Mouse (Mus musculus): Measurements from ENCODE around the gene Cd151. TPM values are rescaled to one million over a fixed set of nuclear protein-coding genes. Genes with fewer than 3 reads are reported as not detected.
A peak's percentile ranks its signal among the peaks of the same experiment; 100 is the strongest.

The Cd151 gene
- polyA plus RNA-seq, 1 experiment from 2014 or later, result 54.9 TPM

DNA sequence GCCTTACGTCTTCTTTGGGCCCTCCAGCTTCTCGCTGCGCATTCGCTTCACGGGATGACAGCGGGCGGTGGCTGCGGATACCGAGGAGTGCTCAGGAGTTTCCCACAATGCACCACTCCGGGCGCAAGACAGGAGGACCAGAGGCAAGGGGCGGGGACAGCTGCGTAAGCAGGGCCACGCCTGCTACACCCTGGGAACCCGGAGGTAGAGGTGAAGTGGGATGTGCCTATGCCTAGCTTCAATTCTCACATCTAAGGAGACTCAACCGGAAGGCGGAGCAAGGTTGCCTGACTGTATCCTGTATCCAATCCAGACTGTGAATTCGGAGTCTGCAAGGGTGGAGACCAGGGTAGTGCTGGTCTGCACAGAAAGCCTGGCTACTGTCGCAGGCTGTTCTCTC is 37.9 kb upstream of the Cd151 start, which contains the start of gene Cend1:
Gene Cend1 (minus strand): TSS at position 182 of the 400 bp plus-strand sequence.
- Histone ChIP-seq H3K9me3 (ENCODE audit: control insufficient read depth, low read length) (no peaks in the 10 kb centered on the region), H3K27ac (replicated peaks; ENCODE audit: low read depth, low read length) (no peak within 1 kb of the TSS; the same call in 1 of the 2 replicates), H3K36me3 (ENCODE audit: control insufficient read depth, insufficient read depth, low read length) (peaks cover 36% of the 10 kb centered on the region), H3K9ac (ENCODE audit: low read depth, low read length) (no peak within 1 kb of the TSS; the same call in 1 of the 2 replicates), H3K27me3 (replicated peaks; ENCODE audit: control insufficient read depth, insufficient read depth, low read length) (no peaks in the 10 kb centered on the region), H3K4me3 (ENCODE audit: low read depth, low read length) (peak within 1 kb of the TSS; percentile 27), H3K4me2 (ENCODE audit: low read depth, low read length) (peak within 1 kb of the TSS; percentile 47), H3K4me1 (ENCODE audit: control insufficient read depth, insufficient read depth, low read length) (peaks cover 9% of the 10 kb centered on the region; the same call in 1 of the 2 replicates)
- peak; percentile 79 for DNase-seq (ENCODE audit: low spot score)
- ATAC-seq (ENCODE audit: low read depth), result peak; percentile 81
- 2% methylated on average over 19 of the region's 19 CpGs for WGBS

DNA sequence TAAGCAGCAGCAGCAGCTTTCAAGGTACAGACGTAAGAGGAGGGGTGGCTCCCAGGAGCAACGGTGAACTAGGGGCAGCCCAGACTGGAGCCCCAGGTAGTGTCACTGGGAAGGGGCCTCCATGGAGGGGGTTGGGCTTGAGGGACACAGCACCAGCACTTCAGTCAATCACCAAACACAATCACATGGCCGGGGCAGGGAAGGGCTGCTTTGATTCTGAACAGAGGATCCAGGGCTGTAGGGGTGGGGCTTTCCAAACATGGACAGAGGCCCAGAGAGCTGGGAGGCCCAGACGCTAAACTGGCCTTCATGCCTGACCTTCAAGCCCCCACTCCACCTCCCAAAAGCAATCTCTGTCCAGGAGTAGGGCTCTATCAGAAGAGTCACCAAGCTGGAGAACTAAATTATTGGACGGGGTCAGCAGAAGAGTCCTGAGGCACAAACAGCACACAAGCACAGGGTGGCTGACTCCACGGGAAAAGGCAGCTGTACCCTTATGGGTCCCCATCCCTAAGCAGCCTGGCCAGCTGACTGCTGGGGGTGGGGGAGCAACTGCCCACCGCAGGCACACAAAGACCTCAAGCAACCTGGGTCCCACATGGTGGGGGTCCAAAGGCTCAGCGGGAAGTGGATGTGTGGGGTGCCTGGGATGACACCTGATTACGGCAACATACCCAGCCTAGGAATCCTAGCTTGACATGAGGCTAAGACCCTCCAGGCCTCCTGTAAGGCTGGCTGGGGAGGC is 37.2 kb upstream of the Cd151 start:
- H3K4me3 ChIP-seq (ENCODE audit: low read depth, low read length), result no peak overlapping the region
- no peaks in the 10 kb centered on the region for H3K9me3 ChIP-seq (ENCODE audit: control insufficient read depth, low read length)
- 64% methylated on average over 9 of the region's 9 CpGs for WGBS
- no peak overlapping the region for H3K27ac ChIP-seq (replicated peaks; ENCODE audit: low read depth, low read length)
- no peak for ATAC-seq (ENCODE audit: low read depth)
- peaks cover 10% of the 10 kb centered on the region; the same call in 1 of the 2 replicates for H3K4me1 ChIP-seq (ENCODE audit: control insufficient read depth, insufficient read depth, low read length)
- H3K4me2 ChIP-seq (ENCODE audit: low read depth, low read length), result no peak overlapping the region
- H3K36me3 ChIP-seq (ENCODE audit: control insufficient read depth, insufficient read depth, low read length), result peaks cover 36% of the 10 kb centered on the region
- no peaks in the 10 kb centered on the region for H3K27me3 ChIP-seq (replicated peaks; ENCODE audit: control insufficient read depth, insufficient read depth, low read length)
- H3K9ac ChIP-seq (ENCODE audit: low read depth, low read length), result no peak overlapping the region
- DNase-seq (ENCODE audit: low spot score), result no peak

DNA sequence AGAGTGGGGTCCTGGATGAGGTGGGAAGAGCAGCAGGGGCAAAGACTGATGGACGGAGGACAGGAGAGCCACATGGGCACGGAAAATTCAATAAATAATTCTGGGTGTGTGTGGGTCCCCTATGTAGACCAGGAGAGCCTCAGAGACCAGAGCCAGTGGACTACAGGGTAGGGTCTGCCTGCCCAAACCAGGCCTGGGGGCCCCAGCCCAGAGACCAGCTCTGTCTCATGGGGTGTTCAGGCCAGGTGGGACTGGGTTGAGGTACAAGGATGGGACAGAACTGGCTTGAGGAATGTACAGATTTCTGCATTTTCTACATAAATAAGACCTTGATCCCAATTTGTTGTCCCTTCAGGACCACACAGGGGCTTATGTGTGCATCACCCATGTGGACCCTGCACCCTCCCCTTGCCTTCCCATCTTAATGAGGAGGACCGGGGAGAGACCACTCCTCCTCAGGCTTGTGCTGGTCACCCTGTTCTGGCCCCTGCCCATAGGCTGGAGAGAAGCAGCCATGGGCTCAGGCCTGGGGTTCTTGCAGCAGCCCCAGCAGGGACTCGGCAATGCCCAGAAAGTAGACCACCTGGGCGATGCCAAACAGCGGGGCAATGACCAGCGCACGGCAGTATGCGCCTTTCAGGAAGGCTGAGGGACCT is 36.5 kb upstream of the Cd151 start:
- H3K27ac ChIP-seq (replicated peaks; ENCODE audit: low read depth, low read length), result no peak overlapping the region
- no peaks in the 10 kb centered on the region for H3K9me3 ChIP-seq (ENCODE audit: control insufficient read depth, low read length)
- no peak overlapping the region for H3K4me2 ChIP-seq (ENCODE audit: low read depth, low read length)
- H3K4me3 ChIP-seq (ENCODE audit: low read depth, low read length), result no peak overlapping the region
- peaks cover 14% of the 10 kb centered on the region; the same call in 1 of the 2 replicates for H3K4me1 ChIP-seq (ENCODE audit: control insufficient read depth, insufficient read depth, low read length)
- DNase-seq (ENCODE audit: low spot score) (no peak), ATAC-seq (ENCODE audit: low read depth) (no peak)
- H3K36me3 ChIP-seq (ENCODE audit: control insufficient read depth, insufficient read depth, low read length), result peaks cover 36% of the 10 kb centered on the region
- WGBS, result 97% methylated on average over 9 of the region's 9 CpGs
- H3K27me3 ChIP-seq (replicated peaks; ENCODE audit: control insufficient read depth, insufficient read depth, low read length), result no peaks in the 10 kb centered on the region
- H3K9ac ChIP-seq (ENCODE audit: low read depth, low read length), result no peak overlapping the region

DNA sequence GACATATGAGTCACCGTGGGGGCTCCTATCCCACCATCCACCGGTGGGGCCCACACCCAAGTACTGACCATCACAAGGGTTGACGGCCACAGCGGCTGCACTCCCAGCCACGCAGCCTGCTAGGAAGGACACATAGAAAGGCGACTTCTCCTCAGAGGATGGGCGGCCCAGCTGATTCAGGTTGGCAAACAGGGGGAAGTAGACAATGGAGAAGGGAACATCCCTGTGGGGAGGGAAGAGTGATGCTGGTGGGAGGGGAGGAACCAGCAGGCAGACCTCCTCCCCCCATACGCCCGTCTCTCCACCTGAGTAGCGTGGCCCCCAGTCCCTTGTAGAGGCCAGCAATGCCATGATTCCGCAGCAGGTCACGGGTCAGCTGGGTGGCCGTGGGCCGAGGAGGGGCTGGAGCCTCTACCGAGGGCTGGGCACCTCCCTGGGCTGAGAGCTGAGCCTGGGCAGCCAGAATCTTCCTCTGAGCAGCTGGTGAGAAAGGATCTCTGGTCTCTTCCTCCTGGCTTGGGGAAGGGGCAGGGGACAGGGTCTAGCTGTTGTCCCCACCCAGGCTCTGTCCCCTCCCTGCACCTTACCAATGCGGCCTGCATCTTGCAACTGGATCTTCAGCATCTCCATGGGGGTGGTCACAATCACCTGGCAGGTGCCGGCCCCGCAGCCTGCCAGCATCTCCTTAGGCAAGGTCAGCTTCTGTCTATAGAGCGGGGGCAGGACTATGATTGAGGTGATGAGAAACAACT is 35.6 kb upstream of the Cd151 start:
- no peak overlapping the region for H3K9ac ChIP-seq (ENCODE audit: low read depth, low read length)
- ATAC-seq (ENCODE audit: low read depth), result no peak
- peaks cover 21% of the 10 kb centered on the region; the same call in 1 of the 2 replicates for H3K4me1 ChIP-seq (ENCODE audit: control insufficient read depth, insufficient read depth, low read length)

DNA sequence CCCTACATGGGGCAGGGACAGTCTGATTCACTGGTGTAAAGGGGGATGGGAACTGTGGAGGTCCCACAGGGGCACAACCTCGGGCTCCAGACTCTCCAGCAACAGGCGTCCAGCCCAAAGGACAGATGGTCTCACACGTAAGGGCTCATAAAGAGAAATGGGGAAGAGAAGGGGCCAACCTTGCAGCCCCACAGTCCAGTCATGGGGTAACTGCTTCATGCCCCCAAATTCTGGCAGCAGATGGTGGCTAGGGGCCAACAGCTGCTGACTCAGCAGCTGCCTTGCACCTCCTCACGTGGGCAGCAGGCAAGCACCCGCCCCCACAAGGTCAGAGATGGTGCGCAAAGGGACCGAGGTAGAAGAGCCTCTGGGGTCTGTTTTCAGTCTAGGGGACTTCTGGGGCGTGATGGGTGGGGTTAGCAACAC is 35.0 kb upstream of the Cd151 start:
- no peak for ATAC-seq (ENCODE audit: low read depth)
- no peak overlapping the region for H3K27ac ChIP-seq (replicated peaks; ENCODE audit: low read depth, low read length)
- no peak overlapping the region for H3K4me3 ChIP-seq (ENCODE audit: low read depth, low read length)
- no peak for DNase-seq (ENCODE audit: low spot score)
- no peaks in the 10 kb centered on the region for H3K27me3 ChIP-seq (replicated peaks; ENCODE audit: control insufficient read depth, insufficient read depth, low read length)
- no peaks in the 10 kb centered on the region for H3K9me3 ChIP-seq (ENCODE audit: control insufficient read depth, low read length)
- H3K4me2 ChIP-seq (ENCODE audit: low read depth, low read length), result no peak overlapping the region
- H3K36me3 ChIP-seq (ENCODE audit: control insufficient read depth, insufficient read depth, low read length), result peaks cover 36% of the 10 kb centered on the region
- WGBS, result 78% methylated on average over 6 of the region's 8 CpGs
- H3K9ac ChIP-seq (ENCODE audit: low read depth, low read length), result no peak overlapping the region
- H3K4me1 ChIP-seq (ENCODE audit: control insufficient read depth, insufficient read depth, low read length), result peaks cover 26% of the 10 kb centered on the region; the same call in 1 of the 2 replicates

More for the DNA sequence above, 35.6 kb upstream of the Cd151 start:
- no peaks in the 10 kb centered on the region for H3K9me3 ChIP-seq (ENCODE audit: control insufficient read depth, low read length)
- H3K27ac ChIP-seq (replicated peaks; ENCODE audit: low read depth, low read length), result no peak overlapping the region
- H3K4me2 ChIP-seq (ENCODE audit: low read depth, low read length), result no peak overlapping the region
- peaks cover 36% of the 10 kb centered on the region for H3K36me3 ChIP-seq (ENCODE audit: control insufficient read depth, insufficient read depth, low read length)
- WGBS, result 92% methylated on average over 16 of the region's 19 CpGs
- no peaks in the 10 kb centered on the region for H3K27me3 ChIP-seq (replicated peaks; ENCODE audit: control insufficient read depth, insufficient read depth, low read length)
- no peak for DNase-seq (ENCODE audit: low spot score)
- no peak overlapping the region for H3K4me3 ChIP-seq (ENCODE audit: low read depth, low read length)

DNA sequence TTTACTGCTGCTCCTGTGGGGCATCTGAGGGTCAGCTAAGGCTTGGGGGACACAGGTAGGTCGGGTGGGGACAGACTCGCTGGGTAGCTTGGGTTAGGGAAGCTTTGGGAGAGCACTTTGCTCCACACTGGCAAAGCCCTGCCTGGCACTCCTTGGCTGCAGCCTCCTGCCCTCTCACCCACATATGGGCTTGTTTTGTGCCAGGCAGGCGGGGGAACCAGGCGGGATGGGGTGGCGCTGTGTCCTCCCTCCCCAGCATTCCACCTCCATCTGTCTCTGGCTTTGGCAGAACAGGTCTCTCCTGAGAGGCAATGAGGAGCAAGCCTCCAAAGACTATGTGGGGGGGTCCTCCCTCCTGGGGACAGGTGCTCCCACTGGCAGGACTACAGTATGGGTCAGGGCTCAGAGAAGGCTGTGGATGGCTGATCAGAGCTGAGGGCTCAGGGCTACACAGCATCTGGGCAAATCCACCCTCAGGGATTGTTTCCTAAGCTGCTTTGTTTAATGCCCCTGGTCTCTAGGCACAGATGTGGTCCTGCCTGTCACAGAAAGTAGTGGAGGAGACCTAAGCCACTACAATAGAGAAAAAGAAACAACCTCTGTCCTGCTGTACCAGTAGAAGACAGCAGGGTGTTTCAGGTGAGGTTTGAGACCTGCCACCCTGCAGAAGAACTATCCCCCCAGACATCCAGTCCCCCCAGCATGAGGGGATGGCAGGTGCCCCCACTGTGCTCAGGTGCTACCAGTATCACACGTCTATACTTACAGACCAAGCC is 34.3 kb upstream of the Cd151 start:
- no peak overlapping the region for H3K9ac ChIP-seq (ENCODE audit: low read depth, low read length)
- DNase-seq (ENCODE audit: low spot score), result no peak
- WGBS, result 70% methylated on average over 5 of the region's 6 CpGs
- H3K9me3 ChIP-seq (ENCODE audit: control insufficient read depth, low read length), result no peaks in the 10 kb centered on the region
- no peak overlapping the region for H3K27ac ChIP-seq (replicated peaks; ENCODE audit: low read depth, low read length)
- peaks cover 36% of the 10 kb centered on the region for H3K36me3 ChIP-seq (ENCODE audit: control insufficient read depth, insufficient read depth, low read length)
- no peak overlapping the region for H3K4me3 ChIP-seq (ENCODE audit: low read depth, low read length)
- H3K4me1 ChIP-seq (ENCODE audit: control insufficient read depth, insufficient read depth, low read length), result peaks cover 26% of the 10 kb centered on the region; the same call in 1 of the 2 replicates
- no peak overlapping the region for H3K4me2 ChIP-seq (ENCODE audit: low read depth, low read length)
- no peaks in the 10 kb centered on the region for H3K27me3 ChIP-seq (replicated peaks; ENCODE audit: control insufficient read depth, insufficient read depth, low read length)
- no peak for ATAC-seq (ENCODE audit: low read depth)

DNA sequence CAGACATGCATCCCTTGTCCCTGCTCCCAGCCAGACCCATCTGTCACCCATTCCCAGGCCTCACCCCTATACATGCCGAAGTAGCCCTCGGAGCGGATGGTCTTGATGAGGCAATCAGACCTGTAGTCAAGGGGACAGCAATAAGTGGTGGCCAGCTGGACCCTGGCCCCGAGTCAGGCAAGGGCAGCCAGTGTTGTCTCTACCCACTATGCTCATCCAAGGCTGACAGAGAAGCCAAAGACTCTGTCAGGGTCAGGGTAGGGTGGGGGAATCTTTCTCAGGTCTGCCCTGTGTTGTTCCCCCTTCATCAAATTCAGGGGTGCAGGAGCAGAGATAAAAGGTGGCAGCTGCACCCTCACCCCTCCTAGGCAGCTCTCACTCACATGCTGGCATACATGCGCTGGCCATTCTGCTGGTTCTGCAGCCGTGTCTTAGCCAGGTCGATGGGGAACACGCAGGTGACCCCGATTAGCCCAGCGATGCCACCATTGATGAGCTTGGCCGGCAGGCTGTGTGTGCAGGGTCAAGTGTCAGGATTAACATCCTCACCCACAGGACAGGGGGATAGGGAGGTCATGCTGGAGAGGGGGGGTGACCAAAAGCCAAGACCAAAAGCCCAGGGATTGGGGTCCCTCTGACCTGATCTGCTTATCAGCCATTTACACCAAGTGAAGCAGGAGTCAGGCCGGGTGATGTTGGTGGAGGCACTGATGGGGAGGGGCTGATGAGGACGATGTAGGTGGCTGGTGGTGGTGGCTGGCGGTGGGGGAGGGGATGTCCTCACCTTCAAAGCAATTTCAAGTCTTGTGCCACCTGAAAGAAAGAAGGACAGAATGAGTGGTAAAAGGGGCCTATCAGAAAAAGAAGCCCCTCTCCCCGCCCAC is 33.4 kb upstream of the Cd151 start:
- DNase-seq (ENCODE audit: low spot score) (no peak), ATAC-seq (ENCODE audit: low read depth) (no peak)
- Histone ChIP-seq H3K27me3 (replicated peaks; ENCODE audit: control insufficient read depth, insufficient read depth, low read length) (no peaks in the 10 kb centered on the region), H3K9me3 (ENCODE audit: control insufficient read depth, low read length) (no peaks in the 10 kb centered on the region), H3K36me3 (ENCODE audit: control insufficient read depth, insufficient read depth, low read length) (peaks cover 43% of the 10 kb centered on the region), H3K27ac (replicated peaks; ENCODE audit: low read depth, low read length) (no peak overlapping the region), H3K4me3 (ENCODE audit: low read depth, low read length) (peak overlapping the region; percentile 44), H3K9ac (ENCODE audit: low read depth, low read length) (peak overlapping the region; percentile 64), H3K4me1 (ENCODE audit: control insufficient read depth, insufficient read depth, low read length) (peaks cover 26% of the 10 kb centered on the region; the same call in 1 of the 2 replicates), H3K4me2 (ENCODE audit: low read depth, low read length) (peak overlapping the region; percentile 74)
- WGBS, result 77% methylated on average over 15 of the region's 15 CpGs
